Mouse (Mus musculus): ENCODE results near the gene Igsf9b. TPM values are rescaled to one million over a fixed set of nuclear protein-coding genes. Genes with fewer than 3 reads are reported as not detected.

The Igsf9b gene
- polyA plus RNA-seq (2012; ENCODE audit: insufficient read depth, insufficient read length, missing spikeins): not detected in 2 replicates

GRCm38 (mm10) chr9:27298411-27299285 lies at the start of gene Igsf9b:
Gene Igsf9b, plus strand, starts transcription at chr9:27299204.
- H3K4me3 ChIP-seq (ENCODE audit: insufficient read depth, low read depth, low read length): peak within 1 kb of the TSS; percentile 50
- H3K27ac ChIP-seq (replicated peaks; ENCODE audit: low read depth, low read length): no peak within 1 kb of the TSS
- H3K4me1 ChIP-seq (ENCODE audit: control insufficient read depth, insufficient read depth, insufficient read length, low read length): no peaks in the 10 kb centered on the region

- H3K4me1 ChIP-seq (ENCODE audit: control insufficient read depth, insufficient read depth, insufficient read length, low read length): no peaks in the 10 kb centered on the region
- no peak overlapping the region for H3K27ac ChIP-seq (replicated peaks; ENCODE audit: low read depth, low read length)
- H3K4me3 ChIP-seq (ENCODE audit: insufficient read depth, low read depth, low read length): no peak overlapping the region
Observed at GRCm38 (mm10) chr9:27252034-27252714, 46.8 kb upstream of the Igsf9b start.

GRCm38 (mm10) chr9:27256454-27256853 lies 42.5 kb upstream of the Igsf9b start:
- H3K27ac ChIP-seq (replicated peaks; ENCODE audit: low read depth, low read length): no peak overlapping the region
- no peak overlapping the region for H3K4me3 ChIP-seq (ENCODE audit: insufficient read depth, low read depth, low read length)

GRCm38 (mm10) chr9:27260378-27260947 lies 38.5 kb upstream of the Igsf9b start:
- H3K4me3 ChIP-seq (ENCODE audit: insufficient read depth, low read depth, low read length): no peak overlapping the region
- H3K27ac ChIP-seq (replicated peaks; ENCODE audit: low read depth, low read length): no peak overlapping the region
- H3K4me1 ChIP-seq (ENCODE audit: control insufficient read depth, insufficient read depth, insufficient read length, low read length): no peaks in the 10 kb centered on the region

More at GRCm38 (mm10) chr9:27256454-27256853, 42.5 kb upstream of the Igsf9b start:
- no peaks in the 10 kb centered on the region for H3K4me1 ChIP-seq (ENCODE audit: control insufficient read depth, insufficient read depth, insufficient read length, low read length)

- Histone ChIP-seq H3K4me3 (ENCODE audit: insufficient read depth, low read depth, low read length) (no peak overlapping the region), H3K4me1 (ENCODE audit: control insufficient read depth, insufficient read depth, insufficient read length, low read length) (no peaks in the 10 kb centered on the region), H3K27ac (replicated peaks; ENCODE audit: low read depth, low read length) (no peak overlapping the region)
Observed at GRCm38 (mm10) chr9:27261905-27262304, 37.1 kb upstream of the Igsf9b start.

- Histone ChIP-seq H3K4me3 (ENCODE audit: insufficient read depth, low read depth, low read length) (no peak overlapping the region), H3K4me1 (ENCODE audit: control insufficient read depth, insufficient read depth, insufficient read length, low read length) (no peaks in the 10 kb centered on the region), H3K27ac (replicated peaks; ENCODE audit: low read depth, low read length) (no peak overlapping the region)
Observed at GRCm38 (mm10) chr9:27265009-27265408, 34.0 kb upstream of the Igsf9b start.

- Histone ChIP-seq H3K4me1 (ENCODE audit: control insufficient read depth, insufficient read depth, insufficient read length, low read length) (no peaks in the 10 kb centered on the region), H3K4me3 (ENCODE audit: insufficient read depth, low read depth, low read length) (no peak overlapping the region), H3K27ac (replicated peaks; ENCODE audit: low read depth, low read length) (no peak overlapping the region)
Observed at GRCm38 (mm10) chr9:27267878-27268277, 31.1 kb upstream of the Igsf9b start.

- no peaks in the 10 kb centered on the region for H3K4me1 ChIP-seq (ENCODE audit: control insufficient read depth, insufficient read depth, insufficient read length, low read length)
- no peak overlapping the region for H3K27ac ChIP-seq (replicated peaks; ENCODE audit: low read depth, low read length)
- H3K4me3 ChIP-seq (ENCODE audit: insufficient read depth, low read depth, low read length): no peak overlapping the region
Observed at GRCm38 (mm10) chr9:27268493-27268892, 30.5 kb upstream of the Igsf9b start.

- H3K4me3 ChIP-seq (ENCODE audit: insufficient read depth, low read depth, low read length): no peak overlapping the region
- H3K4me1 ChIP-seq (ENCODE audit: control insufficient read depth, insufficient read depth, insufficient read length, low read length): no peaks in the 10 kb centered on the region
- no peak overlapping the region for H3K27ac ChIP-seq (replicated peaks; ENCODE audit: low read depth, low read length)
Observed at GRCm38 (mm10) chr9:27269322-27269721, 29.7 kb upstream of the Igsf9b start.

GRCm38 (mm10) chr9:27269904-27270303 lies 29.1 kb upstream of the Igsf9b start:
- Histone ChIP-seq H3K27ac (replicated peaks; ENCODE audit: low read depth, low read length) (no peak overlapping the region), H3K4me3 (ENCODE audit: insufficient read depth, low read depth, low read length) (no peak overlapping the region), H3K4me1 (ENCODE audit: control insufficient read depth, insufficient read depth, insufficient read length, low read length) (no peaks in the 10 kb centered on the region)

GRCm38 (mm10) chr9:27271899-27272298 lies 27.1 kb upstream of the Igsf9b start:
- Histone ChIP-seq H3K4me1 (ENCODE audit: control insufficient read depth, insufficient read depth, insufficient read length, low read length) (no peaks in the 10 kb centered on the region), H3K4me3 (ENCODE audit: insufficient read depth, low read depth, low read length) (no peak overlapping the region), H3K27ac (replicated peaks; ENCODE audit: low read depth, low read length) (no peak overlapping the region)

- no peak overlapping the region for H3K4me3 ChIP-seq (ENCODE audit: insufficient read depth, low read depth, low read length)
- H3K4me1 ChIP-seq (ENCODE audit: control insufficient read depth, insufficient read depth, insufficient read length, low read length): no peaks in the 10 kb centered on the region
- H3K27ac ChIP-seq (replicated peaks; ENCODE audit: low read depth, low read length): no peak overlapping the region
Observed at GRCm38 (mm10) chr9:27272858-27273257, 26.1 kb upstream of the Igsf9b start.

- Histone ChIP-seq H3K27ac (replicated peaks; ENCODE audit: low read depth, low read length) (no peak overlapping the region), H3K4me1 (ENCODE audit: control insufficient read depth, insufficient read depth, insufficient read length, low read length) (no peaks in the 10 kb centered on the region), H3K4me3 (ENCODE audit: insufficient read depth, low read depth, low read length) (no peak overlapping the region)
Observed at GRCm38 (mm10) chr9:27276282-27276839, 22.6 kb upstream of the Igsf9b start.

GRCm38 (mm10) chr9:27277401-27278087 lies 21.5 kb upstream of the Igsf9b start:
- H3K27ac ChIP-seq (replicated peaks; ENCODE audit: low read depth, low read length): no peak overlapping the region
- no peak overlapping the region for H3K4me3 ChIP-seq (ENCODE audit: insufficient read depth, low read depth, low read length)

GRCm38 (mm10) chr9:27279041-27279440 lies 20.0 kb upstream of the Igsf9b start:
- Histone ChIP-seq H3K27ac (replicated peaks; ENCODE audit: low read depth, low read length) (no peak overlapping the region), H3K4me3 (ENCODE audit: insufficient read depth, low read depth, low read length) (no peak overlapping the region), H3K4me1 (ENCODE audit: control insufficient read depth, insufficient read depth, insufficient read length, low read length) (no peaks in the 10 kb centered on the region)

More at GRCm38 (mm10) chr9:27277401-27278087, 21.5 kb upstream of the Igsf9b start:
- no peaks in the 10 kb centered on the region for H3K4me1 ChIP-seq (ENCODE audit: control insufficient read depth, insufficient read depth, insufficient read length, low read length)

All from brown adipose tissue, adult 24 weeks (tissue).